Mouse (Mus musculus) embryonic facial prominence, embryonic 13.5 days (tissue): ENCODE results near the gene Rundc3a. TPM values are rescaled to one million over a fixed set of nuclear protein-coding genes. Genes with fewer than 3 reads are reported as not detected.
A peak's percentile ranks its signal among the peaks of the same experiment; 100 is the strongest.
"Not testable (repeated sequence)": the region's sequence is repeated elsewhere in the genome, so short reads cannot be mapped to it uniquely, and the experiment has no call there.

Source experiments
- ATAC-seq: fragments of 200-750 bp; cut with Nextera tagmentation; 2 replicates; pipeline ENCODE4 v1.8.0; 2017; ENCODE audit warnings: low read depth; ENCODE audit not compliant: insufficient number of reproducible peaks, insufficient read depth, low FRiP score, low TSS enrichment
- H3K27ac ChIP-seq: fragments of 300-500 bp; sonication (generic); 2 replicates; pipeline ENCODE4 v1.5.1; 2015; ENCODE audit warnings: moderate library complexity, mild to moderate bottlenecking, inconsistent platforms
- H3K27me3 ChIP-seq: fragments of 300-500 bp; sonication (generic); 2 replicates; pipeline ENCODE4 v1.6.1; 2015; ENCODE audit warnings: mild to moderate bottlenecking, inconsistent platforms
- H3K36me3 ChIP-seq: fragments of 300-500 bp; sonication (generic); 2 replicates; pipeline ENCODE4 v1.6.1; 2015; ENCODE audit warnings: mild to moderate bottlenecking, inconsistent platforms
- H3K4me1 ChIP-seq: fragments of 300-500 bp; sonication (generic); 2 replicates; pipeline ENCODE4 v1.6.1; 2015; ENCODE audit warnings: inconsistent platforms
- H3K4me2 ChIP-seq: fragments of 300-500 bp; sonication (generic); 2 replicates; pipeline ENCODE4 v1.6.1; 2015; ENCODE audit warnings: moderate library complexity, mild to moderate bottlenecking, inconsistent platforms
- H3K4me3 ChIP-seq: fragments of 300-500 bp; sonication (generic); 2 replicates; pipeline ENCODE4 v1.5.1; 2015; ENCODE audit warnings: mild to moderate bottlenecking, inconsistent platforms
- H3K9ac ChIP-seq: fragments of 300-500 bp; sonication (generic); 2 replicates; pipeline ENCODE4 v1.6.1; 2015; ENCODE audit warnings: mild to moderate bottlenecking, inconsistent platforms
- H3K9me3 ChIP-seq: fragments of 300-500 bp; sonication (generic); 2 replicates; pipeline ENCODE4 v1.6.1; 2016; ENCODE audit warnings: inconsistent platforms
- WGBS: fragments of 180-500 bp; shearing (Covaris S2); methylation state at CpG from one replicate; pipeline ENCODE4 v1.1.7; 2015; ENCODE audit warnings: mixed read lengths; 5-methylcytosine and 5-hydroxymethylcytosine counted together
- polyA plus RNA-seq: library from polyadenylated mRNA; unstranded; fragments of >200 nt; fragmentation: Nextera tagmentation; extraction: Ambion mirVana; gene quantifications from 2 replicates; pipeline ENCODE4 v1.2.1, GENCODE M21; 2015

Rundc3a gene
- polyA plus RNA-seq, 1 experiment from 2014 or later, result 3.6 TPM

DNA sequence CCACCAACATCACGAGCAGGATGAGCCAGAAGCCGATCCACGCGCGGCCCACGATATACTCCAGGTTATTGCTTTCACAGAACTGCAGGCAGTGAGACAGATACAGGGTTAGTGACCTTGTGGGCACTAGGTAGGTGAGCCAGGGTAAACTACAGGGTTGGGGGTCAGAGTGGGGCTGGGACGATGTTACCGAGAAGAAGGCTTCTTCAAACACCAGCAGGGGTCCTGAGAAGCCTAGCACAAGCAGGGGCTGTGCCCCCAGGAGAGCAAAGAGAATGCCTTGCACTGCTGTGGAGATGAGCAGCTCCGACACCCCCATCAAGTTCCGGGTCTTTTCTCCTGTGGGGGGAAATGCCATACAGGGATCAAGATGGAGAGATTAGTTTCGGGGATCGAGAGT, 37.0 kb upstream of the Rundc3a start:
- Histone ChIP-seq H3K4me2 (no peak overlapping the region), H3K4me3 (no peak overlapping the region), H3K4me1 (no peaks in the 10 kb centered on the region), H3K27me3 (peaks cover 14% of the 10 kb centered on the region), H3K36me3 (no peaks in the 10 kb centered on the region), H3K9me3 (no peaks in the 10 kb centered on the region), H3K9ac (no peak overlapping the region), H3K27ac (no peak overlapping the region)
- WGBS, result 82% methylated on average over 12 of the region's 12 CpGs
- ATAC-seq, result no peak

DNA sequence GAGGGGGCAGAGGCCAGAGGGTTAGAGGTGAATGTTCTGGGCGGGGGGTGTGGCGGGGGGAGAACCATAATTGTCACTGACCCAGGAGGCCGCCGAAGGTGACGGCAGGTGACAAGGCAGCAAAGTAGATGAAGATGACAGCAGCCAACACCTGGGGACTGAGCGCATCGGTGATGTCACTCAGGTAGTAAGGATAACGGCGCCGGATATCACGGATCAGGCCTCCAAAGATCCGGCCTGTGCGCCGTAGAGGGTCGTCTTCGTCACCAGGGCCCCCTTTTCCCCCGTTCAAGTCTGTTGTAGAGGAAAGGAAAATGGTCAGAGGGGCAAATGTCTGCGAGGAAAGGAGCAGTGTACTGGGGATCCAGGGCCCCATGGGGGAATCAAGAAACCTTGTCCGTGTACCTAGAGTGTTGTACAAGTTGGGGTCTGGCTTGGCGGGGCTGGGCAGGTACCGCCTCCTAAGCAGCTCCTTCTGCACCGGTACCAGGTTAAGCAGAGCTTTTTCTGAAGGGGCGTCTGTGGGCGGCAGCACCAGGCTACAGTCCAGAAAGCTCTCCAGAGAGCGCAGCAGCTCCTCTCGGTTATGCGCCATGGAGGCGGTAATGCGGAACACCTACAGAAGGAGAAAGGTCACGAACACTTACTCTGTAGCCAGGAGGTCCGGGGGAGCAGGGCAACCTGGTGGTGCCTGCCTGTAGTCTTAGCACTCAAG, 36.4 kb upstream of the Rundc3a start:
- no peak overlapping the region for H3K27ac ChIP-seq
- peaks cover 13% of the 10 kb centered on the region for H3K27me3 ChIP-seq
- no peak for ATAC-seq
- no peaks in the 10 kb centered on the region for H3K4me1 ChIP-seq
- no peak overlapping the region for H3K4me2 ChIP-seq
- no peaks in the 10 kb centered on the region for H3K9me3 ChIP-seq
- no peaks in the 10 kb centered on the region for H3K36me3 ChIP-seq
- H3K4me3 ChIP-seq, result no peak overlapping the region
- WGBS, result 73% methylated on average over 31 of the region's 31 CpGs
- H3K9ac ChIP-seq, result no peak overlapping the region

DNA sequence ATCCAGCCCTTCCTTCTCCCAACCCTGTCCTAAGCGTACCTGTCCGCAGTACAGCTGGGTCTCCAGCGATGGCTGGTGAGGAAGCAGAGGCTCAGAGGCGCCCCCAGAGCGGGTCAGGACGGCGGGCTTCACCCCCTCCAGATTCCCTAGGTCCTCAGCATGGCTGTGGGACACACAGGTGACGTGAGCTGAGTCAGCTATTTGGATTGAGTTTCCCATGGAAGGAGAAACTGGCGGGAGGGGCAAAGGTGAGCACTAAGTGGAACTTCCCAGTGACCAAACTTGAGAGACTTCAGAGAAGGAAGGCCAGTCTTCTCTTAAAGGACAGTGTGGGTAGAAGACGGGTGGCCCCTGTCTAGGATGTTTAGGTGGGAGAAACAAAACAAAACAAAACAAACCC, 34.8 kb upstream of the Rundc3a start:
- no peak for ATAC-seq
- Histone ChIP-seq H3K36me3 (no peaks in the 10 kb centered on the region), H3K4me3 (no peak overlapping the region), H3K4me2 (0 out of 2 replicates have a peak overlapping the region, but pooled peaks have one; percentile 7), H3K9me3 (no peaks in the 10 kb centered on the region), H3K4me1 (no peaks in the 10 kb centered on the region), H3K27ac (no peak overlapping the region), H3K27me3 (peaks cover 7% of the 10 kb centered on the region), H3K9ac (no peak overlapping the region)
- WGBS, result 65% methylated on average over 10 of the region's 10 CpGs

DNA sequence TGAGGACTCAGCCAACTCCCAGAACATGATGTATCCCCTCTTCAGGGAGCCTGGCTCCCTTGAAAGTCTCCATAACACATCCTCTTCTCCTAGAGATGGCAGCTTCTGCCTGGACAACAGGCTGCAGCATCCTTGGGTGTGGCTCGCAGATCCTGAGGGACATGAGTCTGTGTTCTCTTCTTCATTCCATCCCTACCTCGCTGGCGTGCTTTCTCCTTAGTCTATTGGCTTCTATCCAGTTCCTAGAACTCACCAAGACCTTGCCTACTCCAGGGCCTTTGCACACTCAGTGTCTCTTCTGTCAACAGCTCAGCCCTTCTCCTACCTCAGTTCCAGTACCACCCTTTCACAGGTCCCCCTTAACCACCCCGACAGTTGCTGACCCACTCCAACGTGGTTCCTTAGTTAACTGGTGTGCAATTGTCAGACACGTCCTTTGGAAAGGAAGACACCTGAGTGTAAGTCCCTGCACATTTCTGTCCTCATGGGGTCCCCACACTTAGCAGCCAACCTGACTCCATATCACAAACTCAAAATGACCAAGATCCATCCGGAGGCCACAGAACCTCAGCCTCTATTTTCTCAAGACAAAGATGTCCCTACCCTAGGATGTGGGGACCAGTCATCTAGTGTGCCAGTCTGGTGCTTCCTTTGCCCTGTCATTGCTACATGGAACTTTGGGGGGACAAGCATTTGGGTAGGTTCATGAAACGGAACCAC, 31.3 kb upstream of the Rundc3a start:
- Histone ChIP-seq H3K27ac (no peak overlapping the region; the same call in 1 of the 2 replicates), H3K9ac (no peak overlapping the region), H3K9me3 (no peaks in the 10 kb centered on the region), H3K36me3 (no peaks in the 10 kb centered on the region), H3K27me3 (peaks cover 3% of the 10 kb centered on the region), H3K4me3 (no peak overlapping the region), H3K4me2 (no peak overlapping the region), H3K4me1 (0 out of 2 replicates have a peak, but pooled peaks cover 3% of the 10 kb centered on the region)
- WGBS, result 82% methylated on average over 8 of the region's 8 CpGs
- no peak for ATAC-seq

DNA sequence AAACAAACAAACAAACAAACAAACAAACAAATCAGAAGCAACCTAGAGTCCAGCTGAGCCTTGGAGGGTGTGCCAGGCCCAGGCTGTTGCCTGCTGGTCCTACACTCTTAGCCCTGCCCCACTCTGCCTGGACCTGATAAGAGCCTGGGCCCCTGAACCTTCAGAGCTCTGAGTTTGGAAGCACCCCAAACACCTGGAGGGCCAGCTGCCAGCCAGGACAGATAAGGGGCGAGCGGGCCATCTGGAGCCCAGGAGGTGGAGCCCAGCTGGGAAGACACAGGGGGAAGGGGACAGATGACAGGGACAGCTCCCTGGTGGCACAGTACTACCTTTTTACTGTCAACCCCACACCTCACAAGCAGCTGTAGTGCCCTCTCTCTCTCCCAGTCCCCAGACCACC, 29.6 kb upstream of the Rundc3a start:
- no peak for ATAC-seq

DNA sequence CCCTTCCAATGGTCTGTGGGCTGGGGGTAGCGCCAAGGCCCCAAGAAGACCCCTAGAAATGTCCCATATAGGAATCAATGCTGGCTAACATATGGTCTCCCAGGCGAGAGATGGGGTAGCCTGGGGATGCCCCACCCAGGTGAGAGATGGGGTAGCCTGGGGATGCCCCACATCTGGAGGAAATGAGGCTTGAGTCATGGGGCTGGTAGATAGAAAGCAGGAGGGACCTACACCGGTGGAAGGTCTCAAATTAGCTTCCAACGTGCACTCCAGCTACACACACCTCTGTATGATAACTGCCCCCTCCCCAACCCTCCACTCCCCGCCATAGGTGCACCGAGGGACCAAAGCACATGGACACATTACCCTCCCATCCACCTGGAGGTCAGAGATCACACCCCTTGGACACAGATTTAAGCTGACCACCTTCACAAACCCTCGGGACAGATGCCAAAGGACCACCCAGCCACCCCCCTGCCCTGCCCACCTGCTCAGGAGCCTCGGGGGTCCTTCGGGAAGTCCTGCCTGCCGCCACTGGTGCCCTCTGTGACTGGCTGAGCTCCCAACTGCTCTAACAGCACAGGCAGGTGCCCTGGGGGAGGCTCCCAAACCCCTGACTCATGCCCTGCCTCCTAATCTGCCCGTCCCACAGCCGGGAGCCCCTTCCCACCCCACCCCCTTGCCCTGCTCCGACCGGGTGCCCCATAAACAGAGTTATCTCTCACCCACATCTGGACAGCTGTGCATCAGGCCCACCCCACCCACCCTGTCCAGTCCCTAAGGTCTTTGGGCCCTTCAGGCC, 28.4 kb upstream of the Rundc3a start:
- no peak overlapping the region for H3K4me2 ChIP-seq
- peak; percentile 18; the same call in 1 of the 2 replicates for ATAC-seq
- no peak overlapping the region for H3K4me3 ChIP-seq
- WGBS, result 64% methylated on average over 14 of the region's 14 CpGs
- H3K27me3 ChIP-seq, result no peaks in the 10 kb centered on the region
- 0 out of 2 replicates have a peak, but pooled peaks cover 3% of the 10 kb centered on the region for H3K4me1 ChIP-seq
- H3K36me3 ChIP-seq, result no peaks in the 10 kb centered on the region
- no peak overlapping the region for H3K9ac ChIP-seq
- H3K27ac ChIP-seq, result no peak overlapping the region
- H3K9me3 ChIP-seq, result no peaks in the 10 kb centered on the region

More for the DNA sequence above, 29.6 kb upstream of the Rundc3a start:
- Histone ChIP-seq H3K27me3 (no peaks in the 10 kb centered on the region), H3K36me3 (no peaks in the 10 kb centered on the region), H3K9ac (no peak overlapping the region), H3K27ac (no peak overlapping the region), H3K9me3 (no peaks in the 10 kb centered on the region), H3K4me3 (no peak overlapping the region), H3K4me1 (0 out of 2 replicates have a peak, but pooled peaks cover 3% of the 10 kb centered on the region), H3K4me2 (no peak overlapping the region)
- 50% methylated on average over 2 of the region's 2 CpGs for whole genome bisulfite sequencing

DNA sequence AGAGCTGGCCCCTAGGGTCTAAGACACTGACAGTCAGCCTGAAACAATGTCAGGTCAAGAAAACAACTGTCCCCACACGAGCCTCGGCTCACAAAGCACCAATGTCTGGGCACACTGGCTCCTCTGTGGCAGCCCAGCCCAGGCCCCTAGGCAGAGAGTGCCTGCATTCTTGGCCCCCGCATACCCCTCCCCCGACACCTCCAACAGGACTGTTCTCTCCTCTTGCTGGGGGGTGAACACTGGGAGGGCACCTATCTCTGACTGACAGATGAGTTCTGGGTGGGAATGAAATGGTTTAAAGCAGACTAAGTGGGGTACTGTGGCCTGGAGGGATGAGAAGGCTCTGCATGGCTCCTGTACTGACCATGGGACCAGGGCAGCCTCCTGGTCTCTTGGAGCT, 27.5 kb upstream of the Rundc3a start:
- H3K4me1 ChIP-seq, result 0 out of 2 replicates have a peak, but pooled peaks cover 3% of the 10 kb centered on the region
- H3K4me3 ChIP-seq, result no peak overlapping the region
- WGBS, result 12% methylated on average over 4 of the region's 4 CpGs
- no peaks in the 10 kb centered on the region for H3K27me3 ChIP-seq
- H3K9ac ChIP-seq, result no peak overlapping the region
- H3K9me3 ChIP-seq, result no peaks in the 10 kb centered on the region
- no peak overlapping the region for H3K27ac ChIP-seq
- no peaks in the 10 kb centered on the region for H3K36me3 ChIP-seq
- ATAC-seq, result no peak
- no peak overlapping the region for H3K4me2 ChIP-seq

DNA sequence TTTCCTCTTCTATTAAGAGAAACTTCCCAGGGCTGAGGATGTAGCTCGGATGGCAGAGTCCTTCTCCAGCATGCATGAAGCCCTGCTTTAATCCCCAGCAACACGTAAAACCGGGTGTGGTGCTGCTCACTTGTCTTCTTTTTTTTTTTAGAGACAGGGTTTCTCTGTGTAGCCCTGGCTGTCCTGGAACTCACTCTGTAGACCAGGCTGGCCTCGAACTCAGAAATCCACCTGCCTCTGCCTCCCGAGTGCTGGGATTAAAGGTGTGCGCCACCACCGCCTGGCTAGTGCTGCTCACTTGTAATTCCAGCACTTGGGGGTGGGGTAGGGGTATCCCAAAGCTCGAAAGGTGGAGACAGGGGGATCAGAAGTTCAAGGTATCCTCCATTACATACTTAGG, 27.1 kb upstream of the Rundc3a start, which contains the start of gene Slc4a1:
TSS of gene Slc4a1 (minus strand) at position 101 of the 400 bp plus-strand sequence.
- H3K4me2 ChIP-seq, H3K27me3 ChIP-seq, H3K4me1 ChIP-seq, H3K9ac ChIP-seq, H3K9me3 ChIP-seq, H3K4me3 ChIP-seq, H3K27ac ChIP-seq, ATAC-seq, H3K36me3 ChIP-seq: not testable (repeated sequence)
- WGBS, result 69% methylated on average over 8 of the region's 8 CpGs

DNA sequence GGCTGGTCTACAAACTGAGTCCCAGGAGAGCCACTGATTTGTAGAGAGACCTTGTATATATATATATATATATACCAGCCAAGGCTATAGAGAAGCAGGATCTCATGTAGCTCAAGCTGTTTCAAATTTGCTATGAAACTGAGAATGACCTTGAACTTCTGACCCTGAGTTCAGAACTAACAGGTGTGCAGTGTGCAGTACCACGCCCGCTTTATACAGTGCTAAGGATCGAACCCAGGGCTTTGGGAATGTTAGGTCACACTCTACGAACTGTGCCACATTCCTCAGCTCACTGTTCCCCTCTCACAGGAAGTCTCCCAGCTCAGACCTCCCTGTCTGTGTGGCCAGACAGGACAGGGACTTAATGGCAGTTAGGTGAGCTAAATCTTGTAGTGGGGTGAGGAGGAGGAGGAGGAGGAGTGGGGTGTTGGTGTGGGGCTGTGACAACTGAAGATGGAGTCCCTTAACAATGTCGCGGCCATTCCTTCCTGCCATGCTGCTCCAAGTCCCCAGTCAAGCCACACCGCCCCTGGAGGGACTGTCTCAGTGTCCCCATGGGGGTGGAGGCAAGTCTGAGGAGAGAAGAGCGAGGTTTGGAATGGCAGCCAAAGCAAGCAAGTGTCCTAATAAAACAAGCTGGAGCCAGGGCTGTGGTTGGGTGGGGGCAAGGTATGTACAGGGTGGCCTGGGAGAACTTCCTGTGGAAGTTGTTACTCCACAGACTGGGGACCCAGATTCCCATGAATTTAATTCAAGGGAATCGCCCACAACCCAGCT, 25.5 kb upstream of the Rundc3a start:
- Histone ChIP-seq H3K27ac (no peak overlapping the region), H3K27me3 (peaks cover 7% of the 10 kb centered on the region; the same call in 1 of the 2 replicates), H3K9me3 (no peaks in the 10 kb centered on the region), H3K4me2 (no peak overlapping the region), H3K4me1 (0 out of 2 replicates have a peak, but pooled peaks cover 3% of the 10 kb centered on the region), H3K4me3 (no peak overlapping the region), H3K36me3 (no peaks in the 10 kb centered on the region), H3K9ac (no peak overlapping the region)
- WGBS, result 70% methylated on average over 9 of the region's 9 CpGs
- no peak for ATAC-seq

DNA sequence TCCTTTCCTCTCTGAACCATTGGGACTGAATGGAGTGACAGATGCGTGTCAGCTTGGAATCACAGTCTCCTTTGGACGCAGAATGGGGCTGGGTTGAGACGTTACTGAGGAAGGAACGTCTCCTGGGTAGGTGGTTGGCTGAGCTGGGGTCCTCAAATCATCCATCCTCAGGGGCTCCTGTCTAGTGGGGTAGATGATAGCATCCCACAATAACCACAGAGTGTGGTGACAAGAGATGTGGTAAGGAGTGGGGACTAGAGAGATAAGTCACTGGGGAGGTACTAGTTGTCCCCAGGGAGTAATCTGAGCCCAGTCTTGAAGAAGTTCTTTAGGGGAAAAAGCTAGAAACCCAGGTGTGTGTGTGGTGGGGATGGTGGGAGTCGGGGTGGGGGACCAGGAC, 24.9 kb upstream of the Rundc3a start:
- WGBS, result 80% methylated on average over 5 of the region's 5 CpGs
- H3K4me2 ChIP-seq, result no peak overlapping the region
- H3K9ac ChIP-seq, result no peak overlapping the region
- no peak overlapping the region for H3K4me3 ChIP-seq
- no peak overlapping the region for H3K27ac ChIP-seq
- ATAC-seq, result no peak
- peaks cover 12% of the 10 kb centered on the region; the same call in 1 of the 2 replicates for H3K27me3 ChIP-seq
- H3K36me3 ChIP-seq, result no peaks in the 10 kb centered on the region
- H3K9me3 ChIP-seq, result no peaks in the 10 kb centered on the region
- 0 out of 2 replicates have a peak, but pooled peaks cover 3% of the 10 kb centered on the region for H3K4me1 ChIP-seq

DNA sequence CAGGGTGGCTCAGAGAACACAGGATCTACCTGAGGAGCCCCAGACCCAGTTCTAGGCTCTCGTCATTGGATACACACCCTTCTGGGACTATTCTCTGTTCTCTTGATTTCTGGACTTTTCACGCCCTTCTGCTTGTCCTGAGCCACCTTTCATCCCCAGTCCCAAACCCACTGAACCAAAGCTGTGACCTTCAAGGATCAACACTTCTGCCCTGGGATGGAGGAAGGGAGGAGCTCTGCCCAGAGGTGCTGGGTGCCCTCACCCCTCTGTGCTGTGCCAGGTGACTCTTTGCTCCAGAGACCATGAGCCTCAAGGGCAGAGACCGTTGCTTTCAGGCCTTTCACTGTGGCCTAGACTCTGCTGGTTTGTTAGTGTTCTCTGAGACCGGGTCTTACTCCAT, 23.9 kb upstream of the Rundc3a start:
- Histone ChIP-seq H3K4me1 (0 out of 2 replicates have a peak, but pooled peaks cover 3% of the 10 kb centered on the region), H3K36me3 (no peaks in the 10 kb centered on the region), H3K27me3 (peaks cover 21% of the 10 kb centered on the region; the same call in 1 of the 2 replicates), H3K4me3 (no peak overlapping the region), H3K27ac (no peak overlapping the region), H3K4me2 (no peak overlapping the region), H3K9me3 (no peaks in the 10 kb centered on the region), H3K9ac (no peak overlapping the region)
- no peak for ATAC-seq
- 67% methylated on average over 4 of the region's 4 CpGs for WGBS
